Mouse (Mus musculus): Measurements from ENCODE around the gene Ech1. TPM values are rescaled to one million over a fixed set of nuclear protein-coding genes. Genes with fewer than 3 reads are reported as not detected.

The Ech1 gene
- polyA plus RNA-seq (2016; fragmentation: Nextera tagmentation; extraction: Ambion mirVana) = 68.5 and 72.0 TPM in 2 replicates

DNA sequence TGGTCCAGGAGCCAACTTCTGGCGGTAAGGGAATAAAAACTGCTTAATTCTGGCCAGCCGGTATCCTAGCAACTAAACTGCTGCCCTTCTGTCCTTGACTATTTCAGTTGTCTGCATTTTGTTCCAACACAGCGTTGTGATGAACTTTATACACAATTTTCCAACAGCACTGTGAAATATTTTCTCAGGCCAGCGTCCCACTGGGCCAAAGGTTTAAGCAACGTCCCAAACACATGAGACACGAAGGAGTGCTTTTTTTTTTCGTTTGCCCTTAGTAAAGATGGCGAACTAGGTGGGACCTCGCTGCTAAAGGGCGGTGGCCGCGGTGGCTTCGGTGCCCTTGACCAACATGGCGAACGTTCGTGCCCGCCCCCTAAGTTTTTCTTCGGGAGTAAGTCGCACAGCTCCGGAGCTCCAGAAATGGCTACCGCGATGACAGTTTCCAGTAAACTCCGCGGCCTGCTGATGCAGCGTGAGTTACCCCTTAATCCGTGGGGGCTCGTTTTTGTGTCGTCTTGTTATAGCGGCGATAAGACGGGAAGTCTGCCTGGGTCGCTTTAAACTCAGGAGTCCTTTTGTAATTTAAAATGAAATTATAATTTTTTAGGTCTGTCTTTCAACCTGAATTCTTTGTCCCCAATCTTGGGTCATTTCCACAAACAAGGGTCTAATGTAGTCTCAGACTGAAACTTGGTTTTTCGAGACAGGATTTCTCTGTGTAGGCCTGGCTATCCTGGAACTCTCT is at the start of gene Ech1:
Gene Ech1, plus strand, starts transcription at position 277 of the 745 bp plus-strand sequence.
- peak; percentile 88 for DNase-seq (ENCODE audit: extremely low spot score, low spot score)
- H3K27me3 ChIP-seq (ENCODE audit: poor library complexity, severe bottlenecking) = no peaks in the 10 kb centered on the region
- H3K4me3 ChIP-seq = peak within 1 kb of the TSS; percentile 56
- H3K4me1 ChIP-seq = peaks cover 32% of the 10 kb centered on the region
- peak within 1 kb of the TSS; percentile 89 for H3K27ac ChIP-seq
- peaks cover 42% of the 10 kb centered on the region for H3K36me3 ChIP-seq (replicated peaks)
- H3K9me3 ChIP-seq = peaks cover 5% of the 10 kb centered on the region; the same call in 1 of the 2 replicates
- 4% methylated on average over 33 of the region's 33 CpGs for WGBS

DNA sequence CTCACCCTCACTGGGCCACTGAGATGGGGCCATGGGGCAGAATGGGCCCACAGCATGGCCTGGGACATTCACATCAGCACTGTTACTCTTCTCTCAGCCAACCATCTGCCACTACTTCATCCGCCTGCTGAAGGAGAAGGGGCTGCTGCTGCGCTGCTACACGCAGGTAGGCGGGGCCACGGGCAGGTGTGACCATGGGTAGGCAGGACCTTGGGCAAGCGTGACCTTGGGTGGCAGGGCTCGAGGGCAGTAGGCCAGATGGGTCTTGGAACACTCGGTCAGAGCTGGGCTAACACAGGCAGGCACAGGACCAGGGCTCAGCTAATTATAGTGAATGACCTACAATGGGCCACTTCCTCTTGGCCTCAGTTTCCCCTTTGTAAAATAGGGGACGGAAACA is 46.2 kb upstream of the Ech1 start:
- WGBS = 85% methylated on average over 9 of the region's 9 CpGs

DNA sequence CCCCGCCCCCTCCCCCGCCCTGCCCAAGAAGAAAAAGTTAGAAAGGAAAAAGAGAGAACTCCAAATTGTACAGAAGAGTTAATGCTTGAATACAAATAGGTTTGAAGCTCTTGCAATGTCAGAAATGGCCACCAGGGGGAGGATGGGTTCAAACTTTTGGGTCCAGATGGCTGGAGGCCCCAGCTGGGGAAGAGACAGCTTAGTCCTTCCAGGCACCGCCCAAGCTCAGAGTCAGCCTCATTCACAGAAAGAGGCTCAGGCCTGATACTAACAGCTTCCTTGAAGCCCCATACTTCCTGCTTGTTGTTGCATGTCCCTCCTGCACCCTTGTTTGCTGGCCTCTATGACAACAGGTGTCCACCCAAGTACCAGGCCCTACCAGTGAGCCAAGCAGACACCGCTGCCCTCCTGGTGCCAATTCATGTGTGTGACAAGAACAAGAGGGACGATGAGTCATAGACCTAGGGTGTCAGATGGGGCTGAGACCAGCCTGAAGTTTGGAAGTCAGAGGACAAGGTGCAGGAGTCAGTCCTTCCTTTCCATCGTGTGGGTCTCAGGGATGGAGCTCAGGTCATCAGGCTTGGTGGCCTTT is 44.9 kb upstream of the Ech1 start:
- H3K27me3 ChIP-seq (ENCODE audit: poor library complexity, severe bottlenecking) = no peaks in the 10 kb centered on the region
- peaks cover 17% of the 10 kb centered on the region for H3K4me1 ChIP-seq
- 49% methylated on average over 6 of the region's 6 CpGs for WGBS
- H3K27ac ChIP-seq = peak overlapping the region; percentile 26; the same call in 1 of the 2 replicates
- no peak overlapping the region for H3K4me3 ChIP-seq
- no peaks in the 10 kb centered on the region for H3K9me3 ChIP-seq
- peak; percentile 83 for DNase-seq (ENCODE audit: extremely low spot score, low spot score)
- H3K36me3 ChIP-seq (replicated peaks) = peaks cover 31% of the 10 kb centered on the region

More for the DNA sequence above, 46.2 kb upstream of the Ech1 start:
- Histone ChIP-seq H3K27ac (no peak overlapping the region), H3K4me3 (no peak overlapping the region), H3K9me3 (no peaks in the 10 kb centered on the region), H3K4me1 (peaks cover 16% of the 10 kb centered on the region), H3K27me3 (ENCODE audit: poor library complexity, severe bottlenecking) (no peaks in the 10 kb centered on the region), H3K36me3 (replicated peaks) (peaks cover 39% of the 10 kb centered on the region)
- DNase-seq (ENCODE audit: extremely low spot score, low spot score) = no peak

DNA sequence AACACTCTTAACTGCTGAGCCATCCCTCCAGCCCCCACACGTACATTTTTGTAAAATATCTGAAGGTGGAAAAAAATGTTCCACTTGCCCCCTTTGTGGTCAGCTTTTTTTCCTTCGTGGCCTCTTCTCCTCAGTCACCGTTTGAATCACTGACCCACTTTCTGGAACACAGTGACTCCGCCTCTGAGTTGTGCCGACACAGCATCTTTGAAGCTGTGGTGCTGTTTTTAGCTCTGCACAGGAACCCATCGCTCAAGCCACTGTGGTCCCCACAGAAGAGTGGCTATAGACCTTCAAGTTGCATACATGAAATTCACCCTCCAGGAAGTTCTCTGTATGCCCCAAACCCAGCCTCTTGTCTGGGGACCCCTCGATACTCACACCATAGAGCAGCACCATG is 44.2 kb upstream of the Ech1 start:
- H3K27me3 ChIP-seq (ENCODE audit: poor library complexity, severe bottlenecking) = no peaks in the 10 kb centered on the region
- H3K9me3 ChIP-seq = no peaks in the 10 kb centered on the region
- no peak overlapping the region for H3K4me3 ChIP-seq
- no peak for DNase-seq (ENCODE audit: extremely low spot score, low spot score)
- 87% methylated on average over 7 of the region's 7 CpGs for WGBS
- peaks cover 17% of the 10 kb centered on the region for H3K4me1 ChIP-seq
- H3K27ac ChIP-seq = 0 out of 2 replicates have a peak overlapping the region, but pooled peaks have one; percentile 26
- peaks cover 35% of the 10 kb centered on the region for H3K36me3 ChIP-seq (replicated peaks)

DNA sequence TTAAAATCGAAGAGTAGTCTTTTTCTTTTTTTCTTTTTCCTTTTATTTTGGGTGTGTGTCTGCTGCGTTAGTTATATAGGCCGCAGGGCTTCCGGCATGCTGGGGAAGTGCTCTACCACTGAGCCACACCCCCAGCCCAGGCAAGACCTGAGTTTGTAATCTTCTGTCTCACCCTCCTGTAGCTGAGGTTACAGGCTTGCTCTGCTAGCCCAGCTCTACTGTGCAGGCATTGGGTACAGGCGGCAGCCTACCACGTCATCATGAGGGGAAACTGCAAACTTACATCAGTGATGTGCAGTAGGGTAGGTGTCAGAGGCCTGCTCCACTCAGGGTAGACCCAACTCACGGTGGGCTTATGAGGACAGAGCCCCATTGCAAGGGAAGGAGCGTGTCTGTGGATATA is 43.8 kb upstream of the Ech1 start:
- Histone ChIP-seq H3K4me1 (peaks cover 17% of the 10 kb centered on the region), H3K36me3 (replicated peaks) (peaks cover 38% of the 10 kb centered on the region), H3K27ac (no peak overlapping the region), H3K4me3 (no peak overlapping the region), H3K9me3 (no peaks in the 10 kb centered on the region), H3K27me3 (ENCODE audit: poor library complexity, severe bottlenecking) (no peaks in the 10 kb centered on the region)
- DNase-seq (ENCODE audit: extremely low spot score, low spot score) = no peak
- 90% methylated on average over 8 of the region's 8 CpGs for WGBS

DNA sequence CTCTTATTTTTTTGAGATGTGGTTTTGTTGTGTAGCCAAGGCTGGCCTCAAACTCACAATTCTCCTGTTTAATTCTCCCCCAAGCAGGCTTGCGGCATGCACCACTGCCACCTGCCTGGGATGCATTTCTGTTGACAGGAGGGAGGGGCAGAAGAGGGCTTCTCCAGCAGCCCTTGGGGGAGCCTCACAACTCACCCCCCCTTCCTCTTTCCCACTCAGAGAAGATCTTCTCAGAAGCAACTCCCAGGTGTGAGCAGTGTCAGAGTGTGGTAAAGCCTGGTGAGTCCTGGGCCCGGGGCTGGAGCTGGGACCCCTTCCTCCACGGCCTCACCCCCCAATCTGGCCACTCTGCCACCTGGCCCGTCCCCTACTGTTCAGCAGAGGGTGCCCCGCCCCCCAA is 39.9 kb upstream of the Ech1 start:
- peaks cover 34% of the 10 kb centered on the region for H3K4me1 ChIP-seq

DNA sequence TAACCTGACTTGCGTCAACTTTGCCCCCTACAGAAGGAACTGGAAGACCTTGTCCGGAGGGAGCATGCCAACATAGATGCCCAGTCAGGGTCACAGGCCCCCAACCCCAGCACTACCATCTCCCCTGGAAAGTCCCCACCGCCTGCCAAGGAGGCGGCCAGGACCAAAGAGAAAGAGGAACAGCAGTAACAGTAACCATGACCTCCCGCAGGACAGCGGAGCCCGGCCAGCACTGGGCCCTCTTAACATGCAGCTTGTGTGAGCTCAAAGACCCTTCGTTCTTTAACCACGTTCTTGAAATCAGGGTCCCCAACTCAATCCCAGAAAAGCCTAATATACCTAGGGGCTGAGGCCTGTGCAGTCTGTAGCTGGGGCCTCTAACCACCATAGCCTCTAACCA is 37.1 kb upstream of the Ech1 start:
- no peak for DNase-seq (ENCODE audit: extremely low spot score, low spot score)
- H3K4me3 ChIP-seq = no peak overlapping the region
- no peak overlapping the region for H3K27ac ChIP-seq
- no peaks in the 10 kb centered on the region for H3K27me3 ChIP-seq (ENCODE audit: poor library complexity, severe bottlenecking)
- peaks cover 32% of the 10 kb centered on the region for H3K36me3 ChIP-seq (replicated peaks)
- no peaks in the 10 kb centered on the region for H3K9me3 ChIP-seq
- H3K4me1 ChIP-seq = peaks cover 39% of the 10 kb centered on the region
- 92% methylated on average over 9 of the region's 9 CpGs for WGBS

More for the DNA sequence above, 39.9 kb upstream of the Ech1 start:
- DNase-seq (ENCODE audit: extremely low spot score, low spot score) = no peak
- 77% methylated on average over 5 of the region's 5 CpGs for WGBS
- H3K36me3 ChIP-seq (replicated peaks) = peaks cover 35% of the 10 kb centered on the region
- H3K27ac ChIP-seq = no peak overlapping the region
- H3K27me3 ChIP-seq (ENCODE audit: poor library complexity, severe bottlenecking) = no peaks in the 10 kb centered on the region
- no peak overlapping the region for H3K4me3 ChIP-seq
- H3K9me3 ChIP-seq = no peaks in the 10 kb centered on the region

DNA sequence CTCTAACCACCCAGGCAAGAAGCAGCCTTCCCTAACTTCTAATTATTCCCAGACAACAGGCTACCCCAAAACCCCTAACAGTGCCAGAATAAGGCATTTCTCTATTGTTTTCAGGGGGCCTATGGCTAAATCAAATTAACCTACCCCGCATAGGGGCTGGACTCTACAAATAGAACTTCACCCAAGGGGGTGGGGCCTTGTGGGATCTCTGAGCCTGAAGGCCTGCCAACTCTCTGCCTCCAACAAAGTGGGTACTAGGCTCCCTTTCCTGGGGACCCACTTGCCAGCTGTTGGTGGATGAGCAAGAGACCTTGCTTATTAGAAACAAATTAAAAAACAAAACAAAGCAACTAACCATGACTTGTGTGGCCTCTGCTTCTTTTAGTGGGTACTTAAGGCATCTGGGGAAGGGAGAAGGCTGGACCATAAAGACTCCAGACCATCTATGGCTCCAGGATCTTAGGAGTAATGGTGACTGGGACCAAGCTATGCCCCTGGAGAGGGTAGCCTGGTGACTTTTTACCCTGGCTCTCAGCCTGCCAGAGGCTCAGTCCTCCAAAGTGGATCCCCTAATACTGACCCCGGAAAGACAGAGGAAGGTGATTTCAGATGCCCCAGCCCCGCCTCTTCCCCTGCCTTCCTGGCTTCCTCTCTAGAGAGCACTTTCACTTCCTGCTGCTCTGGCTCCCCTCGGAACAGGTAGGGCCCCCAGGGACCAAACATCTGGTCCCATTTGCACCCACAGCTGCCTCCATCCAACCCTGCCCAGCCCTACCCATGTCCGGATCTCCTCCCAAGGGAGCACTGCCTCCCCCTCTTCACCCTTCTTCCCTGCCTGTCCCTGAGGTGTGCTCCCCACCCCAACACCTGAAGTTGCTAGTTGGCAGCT is 36.5 kb upstream of the Ech1 start, which contains the start of gene Rinl:
Gene Rinl, plus strand, starts transcription at position 663 of the 889 bp plus-strand sequence.
- H3K27ac ChIP-seq = 0 out of 2 replicates have a peak within 1 kb of the TSS, but pooled peaks have one; percentile 40
- peaks cover 39% of the 10 kb centered on the region for H3K4me1 ChIP-seq
- peaks cover 26% of the 10 kb centered on the region for H3K36me3 ChIP-seq (replicated peaks)
- DNase-seq (ENCODE audit: extremely low spot score, low spot score) = no peak
- H3K4me3 ChIP-seq = no peak within 1 kb of the TSS
- WGBS = 75% methylated on average over 5 of the region's 5 CpGs
- H3K27me3 ChIP-seq (ENCODE audit: poor library complexity, severe bottlenecking) = no peaks in the 10 kb centered on the region
- H3K9me3 ChIP-seq = no peaks in the 10 kb centered on the region

DNA sequence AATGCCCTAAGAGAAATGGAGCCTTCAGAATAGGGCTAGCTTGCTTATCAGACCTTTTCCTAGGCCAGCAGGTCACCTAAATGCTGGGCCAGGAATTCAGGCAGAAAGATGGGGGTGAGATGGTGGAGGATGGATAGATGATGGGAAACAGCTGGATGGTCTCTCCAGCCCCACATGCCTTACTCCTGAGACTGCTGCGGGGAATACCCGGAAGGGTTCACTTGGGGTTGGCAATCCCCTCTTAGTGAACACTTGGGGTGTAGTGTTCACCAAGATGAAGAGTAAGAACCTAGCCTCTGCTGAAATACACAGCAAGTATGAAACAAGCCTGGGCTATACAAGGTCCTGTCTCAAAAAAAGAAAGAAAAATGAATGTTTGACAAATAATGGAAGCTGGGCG is 35.8 kb upstream of the Ech1 start:
- 0 out of 2 replicates have a peak overlapping the region, but pooled peaks have one; percentile 40 for H3K27ac ChIP-seq
- WGBS = 82% methylated on average over 3 of the region's 3 CpGs

DNA sequence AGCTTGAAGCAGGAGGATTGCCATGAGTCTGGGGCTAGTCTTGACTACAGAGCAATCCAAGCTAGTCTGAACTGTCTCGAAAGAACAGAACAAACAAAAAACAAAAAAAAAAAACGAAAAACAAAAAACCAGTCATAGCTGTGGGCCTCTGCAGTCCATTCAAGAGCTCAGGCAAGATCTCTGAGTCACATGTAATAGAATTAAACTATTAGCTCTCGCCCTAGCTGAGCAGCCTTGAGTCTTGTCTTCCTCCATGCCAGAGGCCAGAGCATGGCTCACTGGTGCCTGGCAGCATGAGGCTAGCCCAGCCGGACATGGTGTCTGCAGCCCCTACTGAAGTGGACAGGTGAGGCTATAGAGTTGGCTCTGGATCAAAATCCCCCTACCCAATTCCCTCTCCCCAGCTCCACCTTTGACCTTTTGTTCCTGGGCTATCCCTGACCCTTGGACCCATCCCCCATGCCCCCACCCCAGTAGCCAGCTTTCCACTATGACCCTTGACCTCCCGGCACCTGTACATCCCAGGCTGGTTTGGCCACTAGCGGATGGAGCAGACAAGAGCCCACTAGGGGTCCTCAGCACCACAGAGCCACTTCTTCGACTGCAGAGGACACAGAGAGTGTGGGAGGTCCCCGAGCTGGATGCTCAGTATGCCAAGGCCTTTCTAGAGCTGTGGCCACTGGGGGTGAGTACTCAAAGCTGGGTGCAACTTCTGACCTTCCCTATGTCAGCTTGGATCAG is 34.8 kb upstream of the Ech1 start:
- DNase-seq (ENCODE audit: extremely low spot score, low spot score) = no peak
- Histone ChIP-seq H3K27ac (peak overlapping the region; percentile 12; the same call in 1 of the 2 replicates), H3K4me1 (peaks cover 33% of the 10 kb centered on the region), H3K27me3 (ENCODE audit: poor library complexity, severe bottlenecking) (no peaks in the 10 kb centered on the region), H3K9me3 (no peaks in the 10 kb centered on the region), H3K36me3 (replicated peaks) (peaks cover 24% of the 10 kb centered on the region), H3K4me3 (no peak overlapping the region)
- WGBS = 54% methylated on average over 8 of the region's 8 CpGs

More for the DNA sequence above, 35.8 kb upstream of the Ech1 start:
- Histone ChIP-seq H3K9me3 (no peaks in the 10 kb centered on the region), H3K27me3 (ENCODE audit: poor library complexity, severe bottlenecking) (no peaks in the 10 kb centered on the region), H3K36me3 (replicated peaks) (peaks cover 26% of the 10 kb centered on the region), H3K4me1 (peaks cover 39% of the 10 kb centered on the region), H3K4me3 (no peak overlapping the region)
- DNase-seq (ENCODE audit: extremely low spot score, low spot score) = no peak

DNA sequence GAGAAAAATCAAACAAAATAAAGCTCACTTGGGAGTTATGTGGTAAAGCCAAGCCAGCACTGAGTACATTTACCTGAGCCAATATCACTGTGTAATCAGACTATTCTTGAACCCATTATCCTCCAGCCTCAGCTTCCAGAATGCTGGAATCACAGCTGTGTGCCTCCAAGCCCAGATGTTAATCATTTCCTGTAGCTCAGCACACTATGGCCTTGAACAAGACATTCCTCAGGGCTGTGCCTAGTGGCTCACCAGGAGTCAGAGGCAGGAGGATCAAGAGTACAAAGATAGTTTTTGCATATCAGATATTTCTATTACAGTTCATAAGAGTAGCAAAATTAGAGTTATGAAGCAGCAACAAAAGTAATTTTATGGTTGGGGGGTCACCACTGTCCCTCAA is 33.3 kb upstream of the Ech1 start:
- DNase-seq (ENCODE audit: extremely low spot score, low spot score) = no peak
- no peaks in the 10 kb centered on the region for H3K27me3 ChIP-seq (ENCODE audit: poor library complexity, severe bottlenecking)
- H3K4me1 ChIP-seq = peaks cover 39% of the 10 kb centered on the region
- no peak overlapping the region for H3K4me3 ChIP-seq
- H3K9me3 ChIP-seq = no peaks in the 10 kb centered on the region
- H3K36me3 ChIP-seq (replicated peaks) = peaks cover 11% of the 10 kb centered on the region; the same call in 1 of the 2 replicates
- peak overlapping the region; percentile 32; the same call in 1 of the 2 replicates for H3K27ac ChIP-seq
